Mouse (Mus musculus) G1E (cell line): ENCODE data around the gene Chkb. TPM values are rescaled to one million over a fixed set of nuclear protein-coding genes. Genes with fewer than 3 reads are reported as not detected.

Source experiments
- ATAC-seq: 2 replicates; pipeline ENCODE4 v1.8.0; 2016; ENCODE audit warnings: mild to moderate bottlenecking; ENCODE audit not compliant: insufficient number of reproducible peaks, poor library complexity, low FRiP score, severe bottlenecking; ENCODE audit errors: extremely low read depth
- DNase-seq: peaks from one replicate; pipeline ENCODE4 v3.0.0; 2012; ENCODE audit warnings: low spot score
- H3K27me3 ChIP-seq: 2 replicates; pipeline ENCODE4 v1.6.1; 2012; ENCODE audit warnings: mild to moderate bottlenecking, low read length, inconsistent platforms; ENCODE audit not compliant: insufficient read depth
- H3K36me3 ChIP-seq: replicated peaks from 2 replicates; pipeline ENCODE3; 2012; ENCODE audit warnings: mild to moderate bottlenecking, inconsistent platforms
- H3K4me1 ChIP-seq: 2 replicates; pipeline ENCODE4 v1.6.1; 2012; ENCODE audit warnings: low read depth, low read length, inconsistent platforms, mixed read lengths; ENCODE audit not compliant: insufficient read depth
- H3K4me3 ChIP-seq: 2 replicates; pipeline ENCODE4 v1.5.1; 2012; ENCODE audit warnings: low read depth, mild to moderate bottlenecking, inconsistent platforms, low read length, moderate library complexity, mixed read lengths
- H3K9me3 ChIP-seq: replicated peaks from 2 replicates; pipeline ENCODE4 v1.6.1; 2012; ENCODE audit warnings: inconsistent platforms
- CTCF ChIP-seq: IDR thresholded peaks from 2 replicates; pipeline ENCODE4 v1.5.1; 2012; ENCODE audit warnings: low read depth, low read length, inconsistent platforms, mixed read lengths
- GATA1 ChIP-seq: IDR thresholded peaks from 2 replicates; pipeline ENCODE4 v1.6.1; 2012; ENCODE audit warnings: borderline replicate concordance, low read length, inconsistent platforms, mixed read lengths
- GATA2 ChIP-seq: IDR thresholded peaks from 2 replicates; pipeline ENCODE4 v1.6.1; 2012; ENCODE audit warnings: low read depth, low read length, inconsistent platforms, borderline replicate concordance
- POLR2AphosphoS5 ChIP-seq: IDR thresholded peaks from 2 replicates; pipeline ENCODE4 v1.6.1; 2012; ENCODE audit warnings: low read depth, low read length, inconsistent platforms; ENCODE audit not compliant: insufficient replicate concordance
- TAL1 ChIP-seq: conservative IDR thresholded peaks from 2 replicates; pipeline ENCODE4 v1.6.1; 2012; ENCODE audit warnings: low read depth, low read length, inconsistent platforms, mixed read lengths
- polyA plus RNA-seq: library from polyadenylated mRNA; stranded (reverse); fragments of >175 nt; gene quantifications from 2 replicates; pipeline ENCODE4 v1.2.3, GENCODE M21; 2012
- total RNA-seq, 2 experiments: library from RNA; stranded (forward) in 1 of 2; stranded (reverse) in 1 of 2; fragments of 200-1000 nt in 1 of 2; fragments of >200 nt in 1 of 2; fragmentation: Nextera tagmentation in 1 of 2; gene quantifications; 2 replicates each; pipeline ENCODE4 v1.2.3; 2014 to 2017

Gene Chkb
- total and polyA plus RNA-seq, 3 experiments = 32.8 to 85.4 (median 42.5) TPM

GRCm38 (mm10) chr15:89458942-89459341 is 29.2 kb upstream of the Chkb start:
- no peaks in the 10 kb centered on the region for H3K36me3 ChIP-seq
- H3K9me3 ChIP-seq = peaks cover 3% of the 10 kb centered on the region
- ATAC-seq (no peak), DNase-seq (no peak)
- H3K4me1 ChIP-seq = no peaks in the 10 kb centered on the region
- TF ChIP-seq TAL1 (no peak), GATA2 (no peak), GATA1 (no peak), POLR2AphosphoS5 (no peak), CTCF (no peak)
- H3K27me3 ChIP-seq = peaks cover 13% of the 10 kb centered on the region; the same call in 1 of the 2 replicates
- H3K4me3 ChIP-seq = no peak overlapping the region

DNA sequence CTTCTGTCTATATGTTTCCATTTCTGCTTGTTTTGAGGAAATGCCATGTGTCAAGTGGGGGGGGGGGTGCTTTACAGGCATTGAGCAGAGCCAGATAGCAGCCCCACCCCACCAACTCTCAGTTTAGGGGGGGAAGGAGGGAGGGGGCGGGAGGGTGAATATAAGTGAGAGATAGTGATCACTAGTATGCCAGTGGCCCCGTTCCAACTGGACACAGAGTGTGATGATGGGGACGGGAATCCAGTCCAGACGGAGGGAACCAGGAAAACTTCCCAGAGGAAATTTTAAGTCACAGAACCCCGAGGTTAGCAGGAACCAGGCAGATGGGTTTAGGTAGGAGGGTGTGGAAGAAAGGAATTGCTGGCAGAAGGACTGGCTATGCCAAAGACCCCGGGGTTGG is 25.9 kb upstream of the Chkb start:
- H3K36me3 ChIP-seq = no peaks in the 10 kb centered on the region
- H3K27me3 ChIP-seq = peaks cover 10% of the 10 kb centered on the region; the same call in 1 of the 2 replicates
- DNase-seq (no peak), ATAC-seq (no peak)
- no peak for TF ChIP-seq GATA1
- no peak for TF ChIP-seq TAL1
- no peak for TF ChIP-seq POLR2AphosphoS5
- no peak for TF ChIP-seq CTCF
- no peaks in the 10 kb centered on the region for H3K4me1 ChIP-seq
- no peak overlapping the region for H3K4me3 ChIP-seq
- H3K9me3 ChIP-seq = peaks cover 9% of the 10 kb centered on the region

GRCm38 (mm10) chr15:89454857-89455256 is 25.1 kb upstream of the Chkb start:
- H3K36me3 ChIP-seq = no peaks in the 10 kb centered on the region
- TF ChIP-seq POLR2AphosphoS5 = no peak
- TF ChIP-seq CTCF = no peak
- ATAC-seq = no peak
- peaks cover 9% of the 10 kb centered on the region for H3K9me3 ChIP-seq
- DNase-seq = no peak
- H3K27me3 ChIP-seq = peaks cover 10% of the 10 kb centered on the region; the same call in 1 of the 2 replicates
- no peak overlapping the region for H3K4me3 ChIP-seq
- H3K4me1 ChIP-seq = no peaks in the 10 kb centered on the region

DNA sequence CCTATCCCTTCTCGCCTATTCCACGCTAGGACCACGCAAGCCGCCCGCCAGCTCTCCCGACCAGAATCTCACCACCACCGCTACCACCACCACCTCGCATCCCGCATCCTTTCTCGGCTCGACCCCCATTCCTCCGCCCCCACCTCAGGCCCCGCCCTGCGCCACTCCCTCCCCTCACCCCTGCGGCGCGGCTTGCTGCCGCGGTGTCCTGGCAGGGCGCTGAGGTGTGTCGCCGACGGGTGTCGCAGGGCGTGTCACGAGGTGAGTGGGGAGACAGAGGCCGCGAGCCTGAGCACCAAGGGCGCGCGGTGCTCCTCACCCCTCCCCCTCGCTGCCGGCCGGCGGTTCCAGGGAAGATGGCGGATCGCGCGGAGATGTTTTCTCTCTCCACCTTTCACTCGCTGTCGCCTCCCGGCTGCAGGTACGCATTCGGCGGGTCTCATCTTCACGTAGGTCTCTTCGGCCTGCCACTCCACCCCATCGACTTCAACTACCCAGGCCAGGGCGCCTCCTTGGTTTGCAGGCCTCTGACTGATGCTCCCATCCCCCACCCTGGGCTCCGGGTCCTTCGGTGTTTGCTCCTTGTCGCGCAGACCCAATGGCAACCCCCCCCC is 24.3 kb upstream of the Chkb start, which contains the start of gene Mapk8ip2:
Mapk8ip2 (plus strand) TSS at position 49 of the 614 bp plus-strand sequence.
- DNase-seq (no peak), ATAC-seq (no peak)
- Histone ChIP-seq H3K36me3 (no peaks in the 10 kb centered on the region), H3K27me3 (peaks cover 9% of the 10 kb centered on the region; the same call in 1 of the 2 replicates), H3K9me3 (peaks cover 9% of the 10 kb centered on the region), H3K4me1 (no peaks in the 10 kb centered on the region), H3K4me3 (no peak within 1 kb of the TSS; the same call in 1 of the 2 replicates)
- TF ChIP-seq GATA1 (no peak), POLR2AphosphoS5 (no peak), TAL1 (no peak), GATA2 (no peak), CTCF (no peak)

DNA sequence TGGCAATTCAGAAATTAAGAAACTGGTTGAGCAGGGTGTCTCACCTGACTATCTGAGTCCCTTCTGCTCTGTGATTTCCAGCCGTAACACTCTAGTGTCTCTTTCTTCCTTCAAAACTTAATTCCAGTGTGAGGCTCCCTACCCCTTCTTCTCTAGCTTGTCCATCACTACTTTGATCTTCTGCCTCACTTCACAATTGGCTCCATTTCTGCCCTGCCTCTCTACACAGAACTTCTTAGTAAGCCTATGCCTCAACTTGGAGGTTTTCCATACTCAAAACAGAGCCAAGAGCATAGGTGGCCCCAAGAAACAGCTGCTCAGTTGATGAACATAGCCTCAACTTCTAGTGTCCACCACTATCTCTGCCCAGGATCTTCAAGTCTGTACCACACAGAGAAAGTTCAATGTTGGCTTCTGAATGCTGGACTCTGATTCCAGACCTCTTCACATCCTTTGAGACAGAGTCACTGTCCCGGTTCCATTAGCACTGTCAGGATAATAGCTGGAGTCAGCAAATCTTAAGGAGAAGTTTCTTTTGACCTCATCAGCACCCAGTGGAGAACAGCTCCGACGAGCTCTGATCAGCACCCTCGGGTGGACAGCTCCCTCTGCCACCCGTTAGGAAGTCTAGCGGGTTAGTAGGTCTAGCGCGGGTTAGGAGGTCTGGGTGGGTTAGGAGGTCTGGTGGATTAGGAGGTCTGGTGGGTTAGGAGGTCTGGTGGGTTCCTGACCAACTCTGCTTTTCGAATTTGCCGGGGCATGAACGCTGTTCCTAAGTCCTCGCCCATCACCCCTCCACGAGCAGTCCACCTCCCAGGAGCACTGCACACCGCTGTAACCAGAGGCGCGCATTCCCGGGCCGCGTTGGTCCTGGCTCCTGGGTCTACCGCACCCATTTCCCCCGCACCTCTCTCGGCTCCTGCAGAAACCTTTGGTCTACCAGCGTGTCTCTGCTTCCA is 23.5 kb upstream of the Chkb start:
- Histone ChIP-seq H3K27me3 (peaks cover 6% of the 10 kb centered on the region; the same call in 1 of the 2 replicates), H3K4me3 (no peak overlapping the region), H3K36me3 (no peaks in the 10 kb centered on the region), H3K9me3 (peaks cover 9% of the 10 kb centered on the region), H3K4me1 (no peaks in the 10 kb centered on the region)
- DNase-seq (no peak), ATAC-seq (no peak)
- no peak for TF ChIP-seq GATA2
- TF ChIP-seq POLR2AphosphoS5 = no peak
- no peak for TF ChIP-seq CTCF
- TF ChIP-seq TAL1 = no peak
- TF ChIP-seq GATA1 = no peak

- Histone ChIP-seq H3K4me1 (0 out of 2 replicates have a peak, but pooled peaks cover 1% of the 10 kb centered on the region), H3K9me3 (no peaks in the 10 kb centered on the region), H3K36me3 (no peaks in the 10 kb centered on the region), H3K27me3 (peaks cover 2% of the 10 kb centered on the region; the same call in 1 of the 2 replicates), H3K4me3 (no peak overlapping the region)
- TF ChIP-seq GATA1 = no peak
- DNase-seq = no peak
- no peak for ATAC-seq
Observed at GRCm38 (mm10) chr15:89442486-89443070, 12.9 kb upstream of the Chkb start.
